ENCODE assay signal across 26 mouse cellular contexts in the genomic region with DNA sequence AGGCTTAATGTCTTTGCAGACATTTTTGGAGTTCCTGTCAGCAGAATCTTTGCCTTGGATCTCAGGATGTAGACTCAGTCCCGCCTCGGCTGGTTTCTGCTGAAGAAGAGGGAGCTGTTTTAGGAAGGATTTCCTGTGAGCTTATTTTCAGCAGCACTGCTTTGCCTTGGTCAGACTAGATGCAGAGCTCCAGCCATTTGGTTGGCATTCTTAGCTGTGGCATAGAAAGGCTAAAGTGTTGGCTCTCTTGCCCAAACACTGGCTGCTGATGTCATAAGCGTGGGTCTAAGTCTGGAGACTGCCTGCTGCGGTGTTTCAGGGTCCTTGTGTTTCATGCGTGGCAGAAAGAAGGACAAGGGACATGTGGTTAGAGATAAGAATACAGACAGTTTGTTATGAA.
DNase-seq lines count a peak whose midpoint lies in the region; ATAC-seq and TF ChIP-seq lines count a peak whose summit lies in the region.
"Had no signal": no experiment of that assay in that cellular context is flagged by ENCODE, and none has a peak within 500 bp of the region (broad histone marks: within the 10 kb centered on the region; RNA-seq: fewer than 3 reads in every experiment).

No protein-coding gene starts in this region.

- no peak overlapping the region for H3K27ac ChIP-seq in heart, adult 2 months
- H3K27ac ChIP-seq in midbrain, embryonic 11.5 days (ENCODE audit: low read depth, low read length), result no peak overlapping the region
- H3K27ac ChIP-seq in midbrain, embryonic 13.5 days, result no peak overlapping the region
- H3K27ac ChIP-seq in layer of hippocampus, adult 2 months, result no peak overlapping the region
- H3K27ac ChIP-seq: forebrain, embryonic 10.5 days; forebrain, embryonic 13.5 days; gastrocnemius, adult 2 months; hindbrain, embryonic 10.5 days; hindbrain, embryonic 13.5 days had no signal

- intact Hi-C loops in heart, adult 2 months (cut with DNase I), result no loop called here

- no peak overlapping the region for H3K4me2 ChIP-seq in midbrain, embryonic 11.5 days
- H3K4me2 ChIP-seq in midbrain, embryonic 13.5 days (replicated peaks), result no peak overlapping the region
- H3K4me2 ChIP-seq: forebrain, embryonic 13.5 days; heart, embryonic 11.5 days; hindbrain, embryonic 13.5 days had no signal

- H3K4me3 ChIP-seq in heart, adult 2 months, result no peak overlapping the region
- no peak overlapping the region for H3K4me3 ChIP-seq in midbrain, embryonic 11.5 days (ENCODE audit: low read depth, low read length)
- no peak overlapping the region for H3K4me3 ChIP-seq in midbrain, embryonic 13.5 days (replicated peaks)
- no peak overlapping the region for H3K4me3 ChIP-seq in layer of hippocampus, adult 2 months
- H3K4me3 ChIP-seq: forebrain, embryonic 10.5 days; forebrain, embryonic 13.5 days; gastrocnemius, adult 2 months; hindbrain, embryonic 10.5 days; hindbrain, embryonic 13.5 days had no signal

- H3K79me2 ChIP-seq in heart, adult 2 months (replicated peaks; ENCODE audit: control insufficient read depth, insufficient read depth, low read length), result no peaks in the 10 kb centered on the region

- WGBS in heart, adult 2 months, result 43% methylated on average over 5 of the region's 5 CpGs
- 88% methylated on average over 5 of the region's 5 CpGs for WGBS in midbrain, embryonic 11.5 days
- 94% methylated on average over 5 of the region's 5 CpGs for WGBS in midbrain, embryonic 13.5 days

- no peak for TF ChIP-seq CTCF in heart, adult 2 months (IDR thresholded peaks at IDR 0.05)
- TF ChIP-seq CTCF in layer of hippocampus, adult 2 months (conservative IDR thresholded peaks at IDR 0.05), result no peak

- H3K36me3 ChIP-seq in heart, adult 2 months (ENCODE audit: control insufficient read depth, insufficient read depth, low read length), result no peaks in the 10 kb centered on the region
- H3K36me3 ChIP-seq in midbrain, embryonic 11.5 days (ENCODE audit: control insufficient read depth, insufficient read depth, low read length), result no peaks in the 10 kb centered on the region
- H3K36me3 ChIP-seq in midbrain, embryonic 13.5 days, result no peaks in the 10 kb centered on the region
- H3K36me3 ChIP-seq: forebrain, embryonic 10.5 days; hindbrain, embryonic 10.5 days; hindbrain, embryonic 13.5 days had no signal

- TF ChIP-seq EP300 in heart, adult 2 months (IDR thresholded peaks at IDR 0.05; ENCODE audit: insufficient read depth, low read depth, low read length), result no peak

- peak; percentile 60 for DNase-seq in heart, adult 11 months
- no peak for DNase-seq in heart, adult 2 months
- DNase-seq in midbrain, embryonic 11.5 days (ENCODE audit: low spot score, missing footprints), result peak; percentile 37
- peak; percentile 15 for DNase-seq in 416B (ENCODE audit: low read depth)
- peak; percentile 53 for DNase-seq in brain, adult 2 months (ENCODE audit: low read depth, low spot score)
- no peak for DNase-seq in layer of hippocampus, adult 2 months (ENCODE audit: low spot score in 2 of 2)
- DNase-seq in adrenal gland, adult 8-10 months, result no peak
- DNase-seq: adrenal gland, postnatal 10 days; adrenal gland, postnatal 36 days; cerebellum, adult 11 months; cerebellum, adult 9-11 months; cerebellum, postnatal 36 days; gastrocnemius, adult 2 months; gastrocnemius, postnatal 14 days; heart, adult 18-20 months; heart, postnatal 36 days had no signal

- TF ChIP-seq POLR2A in heart, adult 2 months (IDR thresholded peaks at IDR 0.05; ENCODE audit: insufficient read depth, low read depth, low read length), result no peak

- H3K9me3 ChIP-seq in midbrain, embryonic 11.5 days (ENCODE audit: control insufficient read depth, low read length), result no peaks in the 10 kb centered on the region
- no peaks in the 10 kb centered on the region for H3K9me3 ChIP-seq in midbrain, embryonic 13.5 days
- H3K9me3 ChIP-seq: hindbrain, embryonic 13.5 days had no signal

- no peaks in the 10 kb centered on the region for H3K27me3 ChIP-seq in heart, adult 2 months (ENCODE audit: control insufficient read depth, insufficient read depth, low read length)
- H3K27me3 ChIP-seq in midbrain, embryonic 11.5 days (ENCODE audit: control insufficient read depth, insufficient read depth, low read length), result no peaks in the 10 kb centered on the region
- H3K27me3 ChIP-seq in midbrain, embryonic 13.5 days, result no peaks in the 10 kb centered on the region
- H3K27me3 ChIP-seq: forebrain, embryonic 13.5 days; hindbrain, embryonic 13.5 days had no signal

- no peak for ATAC-seq in midbrain, embryonic 11.5 days (ENCODE audit: low FRiP score)
- no peak for ATAC-seq in midbrain, embryonic 13.5 days
- ATAC-seq: activated CD4-positive, CD25-positive, alpha-beta regulatory T cell, adult 4 months; forebrain, embryonic 13.5 days; forebrain, embryonic 16.5 days; hindbrain, embryonic 16.5 days; intestine, embryonic 16.5 days had no signal

- no peaks in the 10 kb centered on the region for H3K4me1 ChIP-seq in heart, adult 2 months (ENCODE audit: control insufficient read depth, insufficient read depth, low read length)
- H3K4me1 ChIP-seq in midbrain, embryonic 11.5 days (ENCODE audit: control insufficient read depth, insufficient read depth, low read length), result peaks cover under 1% of the 10 kb centered on the region; the same call in 1 of the 2 replicates
- H3K4me1 ChIP-seq in midbrain, embryonic 13.5 days (replicated peaks), result peaks cover 8% of the 10 kb centered on the region; the same call in 1 of the 2 replicates
- H3K4me1 ChIP-seq: forebrain, embryonic 13.5 days had no signal

- no peak overlapping the region for H3K9ac ChIP-seq in heart, adult 2 months (ENCODE audit: low read depth, low read length)
- no peak overlapping the region for H3K9ac ChIP-seq in midbrain, embryonic 11.5 days (ENCODE audit: low read length)
- no peak overlapping the region for H3K9ac ChIP-seq in midbrain, embryonic 13.5 days (replicated peaks)
- H3K9ac ChIP-seq: forebrain, embryonic 13.5 days; hindbrain, embryonic 13.5 days had no signal

Comparison
In these comparisons a context has a peak if more than half of its experiments do, and no peak if none do; other contexts are left out.
1. DNase-seq: peak in heart, adult 11 months (single experiment), midbrain, embryonic 11.5 days (single experiment), 416B (single experiment) and brain, adult 2 months (single experiment); none in heart, adult 2 months (0 of 2), layer of hippocampus, adult 2 months (0 of 2) and adrenal gland, adult 8-10 months (single experiment).